In the genomic region with DNA sequence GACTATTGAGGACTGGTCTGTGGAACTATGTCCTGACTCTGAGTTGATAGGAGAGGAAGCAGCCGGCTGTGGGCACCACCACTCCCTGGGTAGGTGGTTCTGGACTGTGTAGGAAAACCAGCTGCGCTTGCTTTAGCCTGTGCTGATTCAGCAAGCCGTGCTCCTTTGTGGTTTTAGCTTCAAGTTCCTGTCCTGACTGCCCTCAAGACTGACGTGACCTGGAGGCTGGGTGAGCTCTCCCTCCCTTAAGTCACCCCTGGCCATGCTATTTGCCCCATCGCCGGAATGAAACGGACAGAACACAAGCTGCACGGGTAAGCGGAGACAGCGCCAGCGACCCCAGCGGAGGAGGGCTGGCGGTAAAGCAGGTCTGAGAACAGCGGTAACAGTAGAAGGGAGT, we compare ENCODE assay signal across 14 mouse cellular contexts. TPM values are rescaled to one million over a fixed set of nuclear protein-coding genes. Genes with fewer than 3 reads are reported as not detected.
DNase-seq lines count a peak whose midpoint lies in the region; ATAC-seq and TF ChIP-seq lines count a peak whose summit lies in the region.
"Had no signal": no experiment of that assay in that cellular context is flagged by ENCODE, and none has a peak within 500 bp of the region (broad histone marks: within the 10 kb centered on the region; RNA-seq: fewer than 3 reads in every experiment).

No protein-coding gene starts in this region.

- TF ChIP-seq CTCF in lung, postnatal 0 days (IDR thresholded peaks at IDR 0.05), result no peak

- no peak for ATAC-seq in heart, embryonic 12.5 days (ENCODE audit: insufficient number of reproducible peaks, low FRiP score)
- no peak for ATAC-seq in lung, postnatal 0 days
- ATAC-seq in forebrain, embryonic 15.5 days (replicated peaks), result no peak
- ATAC-seq in frontal cortex, adult (ENCODE audit: low TSS enrichment), result no peak
- ATAC-seq in inflammation-experienced regulatory T-cells, adult 6 months, result no peak
- ATAC-seq: intestine, embryonic 16.5 days had no signal

- no peak overlapping the region for H3K27ac ChIP-seq in heart, embryonic 12.5 days (ENCODE audit: poor library complexity, severe bottlenecking)
- H3K27ac ChIP-seq in lung, postnatal 0 days (ENCODE audit: low read length), result no peak overlapping the region
- H3K27ac ChIP-seq in forebrain, embryonic 15.5 days (replicated peaks), result no peak overlapping the region
- H3K27ac ChIP-seq: forebrain, embryonic 10.5 days; stomach, embryonic 15.5 days had no signal

- H3K4me3 ChIP-seq in heart, embryonic 12.5 days, result no peak overlapping the region
- no peak overlapping the region for H3K4me3 ChIP-seq in lung, postnatal 0 days (ENCODE audit: low read depth, low read length)
- no peak overlapping the region for H3K4me3 ChIP-seq in forebrain, embryonic 15.5 days
- H3K4me3 ChIP-seq: forebrain, embryonic 10.5 days; stomach, embryonic 15.5 days had no signal

- no peak for TF ChIP-seq EP300 in lung, postnatal 0 days (IDR thresholded peaks at IDR 0.05)

- no peaks in the 10 kb centered on the region for H3K4me1 ChIP-seq in heart, embryonic 12.5 days (replicated peaks)
- no peaks in the 10 kb centered on the region for H3K4me1 ChIP-seq in lung, postnatal 0 days (ENCODE audit: insufficient read depth, low read depth, low read length)
- H3K4me1 ChIP-seq in forebrain, embryonic 15.5 days, result no peaks in the 10 kb centered on the region
- H3K4me1 ChIP-seq: stomach, embryonic 15.5 days had no signal

- peak; percentile 43 to 74 for DNase-seq in heart, adult 18-20 months
- DNase-seq in lung, postnatal 0 days (ENCODE audit: low spot score), result peak; percentile 19
- DNase-seq in lung, postnatal 14 days, result no peak
- peak; percentile 33 to 34 for DNase-seq in kidney, postnatal 36 days
- DNase-seq: adrenal gland, postnatal 36 days; left cerebral cortex, postnatal 4 days had no signal

- H3K4me2 ChIP-seq in heart, embryonic 12.5 days, result no peak overlapping the region
- H3K4me2 ChIP-seq in lung, postnatal 0 days (replicated peaks; ENCODE audit: low read depth, low read length), result no peak overlapping the region
- no peak overlapping the region for H3K4me2 ChIP-seq in forebrain, embryonic 15.5 days (replicated peaks)
- H3K4me2 ChIP-seq: stomach, embryonic 15.5 days had no signal

- H3K9me3 ChIP-seq in heart, embryonic 12.5 days (replicated peaks), result no peaks in the 10 kb centered on the region
- no peaks in the 10 kb centered on the region for H3K9me3 ChIP-seq in lung, postnatal 0 days (ENCODE audit: low read length)
- H3K9me3 ChIP-seq in forebrain, embryonic 15.5 days, result no peaks in the 10 kb centered on the region
- H3K9me3 ChIP-seq: forebrain, embryonic 10.5 days; stomach, embryonic 15.5 days had no signal

- H3K27me3 ChIP-seq in heart, embryonic 12.5 days (replicated peaks), result no peaks in the 10 kb centered on the region
- H3K27me3 ChIP-seq in lung, postnatal 0 days (replicated peaks; ENCODE audit: insufficient read depth, low read length), result no peaks in the 10 kb centered on the region
- H3K27me3 ChIP-seq in forebrain, embryonic 15.5 days, result no peaks in the 10 kb centered on the region
- H3K27me3 ChIP-seq: stomach, embryonic 15.5 days had no signal

- no peak overlapping the region for H3K9ac ChIP-seq in heart, embryonic 12.5 days
- H3K9ac ChIP-seq in lung, postnatal 0 days (replicated peaks; ENCODE audit: low read depth), result no peak overlapping the region
- no peak overlapping the region for H3K9ac ChIP-seq in forebrain, embryonic 15.5 days (replicated peaks)
- H3K9ac ChIP-seq: stomach, embryonic 15.5 days had no signal

- H3K36me3 ChIP-seq in heart, embryonic 12.5 days, result peaks cover 58% of the 10 kb centered on the region
- peaks cover 7% of the 10 kb centered on the region; the same call in 1 of the 2 replicates for H3K36me3 ChIP-seq in lung, postnatal 0 days (ENCODE audit: insufficient read depth, low read length)
- peaks cover 20% of the 10 kb centered on the region for H3K36me3 ChIP-seq in forebrain, embryonic 15.5 days

- 83% methylated on average over 14 of the region's 14 CpGs for whole genome bisulfite sequencing in heart, embryonic 12.5 days
- 77% methylated on average over 14 of the region's 14 CpGs for WGBS in lung, postnatal 0 days
- 93% methylated on average over 14 of the region's 14 CpGs for WGBS in forebrain, embryonic 15.5 days

RNA-seq across cellular contexts. Expression of a gene that starts 4.5 kb away (rescaled TPM):
- total RNA-seq in heart, adult 18-20 months (2021), result 10 to 100 TPM; 18.4 to 21.3 TPM
- 23.9 and 27.7 TPM in 2 replicates for polyA plus RNA-seq in heart, embryonic 12.5 days (2016; fragmentation: Nextera tagmentation; extraction: Ambion mirVana)
- polyA plus RNA-seq in lung, postnatal 0 days (2015; fragmentation: Nextera tagmentation; extraction: Ambion mirVana), result 25.9 and 28.0 TPM in 2 replicates
- polyA plus RNA-seq in forebrain, embryonic 15.5 days (2015; fragmentation: Nextera tagmentation; extraction: Ambion mirVana), result 35.0 and 36.3 TPM in 2 replicates
- polyA plus RNA-seq in inflammation-experienced regulatory T-cells, adult 6 months (2017; shearing (Covaris generic)), result 10 to 100 TPM; 82.8 to 83.5 (median 83.2) TPM

RNA-seq across cellular contexts. Expression of a gene that starts 35.0 kb away (rescaled TPM):
- 10 to 100 TPM; 22.6 to 28.5 TPM for total RNA-seq in heart, adult 18-20 months (2021)
- polyA plus RNA-seq in heart, embryonic 12.5 days (2016; fragmentation: Nextera tagmentation; extraction: Ambion mirVana), result 43.7 and 47.6 TPM in 2 replicates
- polyA plus RNA-seq in lung, postnatal 0 days (2015; fragmentation: Nextera tagmentation; extraction: Ambion mirVana), result 19.9 and 25.7 TPM in 2 replicates
- 37.6 and 38.7 TPM in 2 replicates for polyA plus RNA-seq in forebrain, embryonic 15.5 days (2015; fragmentation: Nextera tagmentation; extraction: Ambion mirVana)
- polyA plus RNA-seq in inflammation-experienced regulatory T-cells, adult 6 months (2017; shearing (Covaris generic)), result 10 to 100 TPM; 12.6 to 20.3 (median 19.9) TPM

RNA-seq across cellular contexts. Expression of a gene that starts 50.3 kb away (rescaled TPM):
- not detected for total RNA-seq in heart, adult 18-20 months (2021)
- polyA plus RNA-seq in heart, embryonic 12.5 days (2016; fragmentation: Nextera tagmentation; extraction: Ambion mirVana), result 0.09 TPM in 1 of 2 replicates, not detected in the other
- 0.44 and 0.48 TPM in 2 replicates for polyA plus RNA-seq in lung, postnatal 0 days (2015; fragmentation: Nextera tagmentation; extraction: Ambion mirVana)
- polyA plus RNA-seq in forebrain, embryonic 15.5 days (2015; fragmentation: Nextera tagmentation; extraction: Ambion mirVana), result 0.10 and 0.19 TPM in 2 replicates
- polyA plus RNA-seq in inflammation-experienced regulatory T-cells, adult 6 months (2017; shearing (Covaris generic)), result 1 to 10 TPM in 2 of 3 experiments, not detected in 1; 1.4 TPM
- total RNA-seq: adrenal gland, postnatal 36 days had no signal
- polyA plus RNA-seq: gonadal fat pad, adult 2 months had no signal
